Mouse (Mus musculus): ENCODE data around the gene Slc12a3. TPM values are rescaled to one million over a fixed set of nuclear protein-coding genes. Genes with fewer than 3 reads are reported as not detected.
"Not testable (repeated sequence)": the region's sequence is repeated elsewhere in the genome, so short reads cannot be mapped to it uniquely, and the experiment has no call there.

Gene Slc12a3
- polyA plus RNA-seq, 1 experiment from 2014 or later = 0.05 TPM

- H3K36me3 ChIP-seq (ENCODE audit: control insufficient read depth, insufficient read depth, low read length) = peaks cover 13% of the 10 kb centered on the region
- H3K9ac ChIP-seq (ENCODE audit: low read depth, low read length) = no peak overlapping the region
- no peak overlapping the region for H3K4me3 ChIP-seq (ENCODE audit: low read length)
- no peaks in the 10 kb centered on the region for H3K27me3 ChIP-seq (replicated peaks; ENCODE audit: control insufficient read depth, insufficient read depth, low read length)
- H3K4me1 ChIP-seq (ENCODE audit: control insufficient read depth, insufficient read depth, low read length) = no peaks in the 10 kb centered on the region
- H3K27ac ChIP-seq (ENCODE audit: low read length) = no peak overlapping the region
- no peak for ATAC-seq
- no peaks in the 10 kb centered on the region for H3K9me3 ChIP-seq (ENCODE audit: control insufficient read depth, low read length)
- WGBS = 85% methylated on average over 6 of the region's 6 CpGs
- H3K4me2 ChIP-seq (ENCODE audit: low read depth, low read length) = no peak overlapping the region
These were observed 69.6 kb downstream of the Slc12a3 start for GRCm38 (mm10) chr8:94398587-94398986.

GRCm38 (mm10) chr8:94399361-94399953, 70.5 kb downstream of the Slc12a3 start:
- ATAC-seq = no peak
- Histone ChIP-seq H3K9ac (ENCODE audit: low read depth, low read length) (no peak overlapping the region), H3K36me3 (ENCODE audit: control insufficient read depth, insufficient read depth, low read length) (peaks cover 7% of the 10 kb centered on the region), H3K4me1 (ENCODE audit: control insufficient read depth, insufficient read depth, low read length) (no peaks in the 10 kb centered on the region), H3K27ac (ENCODE audit: low read length) (no peak overlapping the region), H3K9me3 (ENCODE audit: control insufficient read depth, low read length) (no peaks in the 10 kb centered on the region), H3K4me3 (ENCODE audit: low read length) (no peak overlapping the region), H3K27me3 (replicated peaks; ENCODE audit: control insufficient read depth, insufficient read depth, low read length) (no peaks in the 10 kb centered on the region), H3K4me2 (ENCODE audit: low read depth, low read length) (no peak overlapping the region)
- WGBS = 79% methylated on average over 3 of the region's 3 CpGs

- not testable (repeated sequence) for H3K27ac ChIP-seq (ENCODE audit: low read length); H3K36me3 ChIP-seq (ENCODE audit: control insufficient read depth, insufficient read depth, low read length); H3K4me2 ChIP-seq (ENCODE audit: low read depth, low read length)
These were observed 71.0 kb downstream of the Slc12a3 start for GRCm38 (mm10) chr8:94399957-94400356.

GRCm38 (mm10) chr8:94408443-94409080, 79.6 kb downstream of the Slc12a3 start:
- ATAC-seq = no peak

More at GRCm38 (mm10) chr8:94399957-94400356, 71.0 kb downstream of the Slc12a3 start:
- ATAC-seq; H3K27me3 ChIP-seq (replicated peaks; ENCODE audit: control insufficient read depth, insufficient read depth, low read length); H3K4me1 ChIP-seq (ENCODE audit: control insufficient read depth, insufficient read depth, low read length); H3K9ac ChIP-seq (ENCODE audit: low read depth, low read length); H3K4me3 ChIP-seq (ENCODE audit: low read length); H3K9me3 ChIP-seq (ENCODE audit: control insufficient read depth, low read length): not testable (repeated sequence)
- 90% methylated on average over 2 of the region's 2 CpGs for whole genome bisulfite sequencing

GRCm38 (mm10) chr8:94409523-94409922, 80.5 kb downstream of the Slc12a3 start:
- Histone ChIP-seq H3K4me3 (ENCODE audit: low read length) (no peak overlapping the region), H3K36me3 (ENCODE audit: control insufficient read depth, insufficient read depth, low read length) (no peaks in the 10 kb centered on the region)

More at GRCm38 (mm10) chr8:94408443-94409080, 79.6 kb downstream of the Slc12a3 start:
- 50% methylated on average over 8 of the region's 8 CpGs for WGBS
- Histone ChIP-seq H3K27ac (ENCODE audit: low read length) (no peak overlapping the region), H3K9ac (ENCODE audit: low read depth, low read length) (no peak overlapping the region), H3K4me3 (ENCODE audit: low read length) (no peak overlapping the region), H3K27me3 (replicated peaks; ENCODE audit: control insufficient read depth, insufficient read depth, low read length) (no peaks in the 10 kb centered on the region), H3K9me3 (ENCODE audit: control insufficient read depth, low read length) (no peaks in the 10 kb centered on the region), H3K36me3 (ENCODE audit: control insufficient read depth, insufficient read depth, low read length) (no peaks in the 10 kb centered on the region), H3K4me1 (ENCODE audit: control insufficient read depth, insufficient read depth, low read length) (no peaks in the 10 kb centered on the region), H3K4me2 (ENCODE audit: low read depth, low read length) (no peak overlapping the region)

GRCm38 (mm10) chr8:94412518-94412917, 83.5 kb downstream of the Slc12a3 start:
- no peak overlapping the region for H3K9ac ChIP-seq (ENCODE audit: low read depth, low read length)
- no peak overlapping the region for H3K4me2 ChIP-seq (ENCODE audit: low read depth, low read length)
- no peaks in the 10 kb centered on the region for H3K9me3 ChIP-seq (ENCODE audit: control insufficient read depth, low read length)
- WGBS = 63% methylated on average over 6 of the region's 6 CpGs
- no peaks in the 10 kb centered on the region for H3K36me3 ChIP-seq (ENCODE audit: control insufficient read depth, insufficient read depth, low read length)
- no peak for ATAC-seq
- no peaks in the 10 kb centered on the region for H3K27me3 ChIP-seq (replicated peaks; ENCODE audit: control insufficient read depth, insufficient read depth, low read length)
- no peaks in the 10 kb centered on the region for H3K4me1 ChIP-seq (ENCODE audit: control insufficient read depth, insufficient read depth, low read length)
- H3K27ac ChIP-seq (ENCODE audit: low read length) = no peak overlapping the region
- H3K4me3 ChIP-seq (ENCODE audit: low read length) = no peak overlapping the region

More at GRCm38 (mm10) chr8:94409523-94409922, 80.5 kb downstream of the Slc12a3 start:
- Histone ChIP-seq H3K9me3 (ENCODE audit: control insufficient read depth, low read length) (no peaks in the 10 kb centered on the region), H3K9ac (ENCODE audit: low read depth, low read length) (no peak overlapping the region), H3K4me2 (ENCODE audit: low read depth, low read length) (no peak overlapping the region), H3K4me1 (ENCODE audit: control insufficient read depth, insufficient read depth, low read length) (no peaks in the 10 kb centered on the region), H3K27ac (ENCODE audit: low read length) (no peak overlapping the region), H3K27me3 (replicated peaks; ENCODE audit: control insufficient read depth, insufficient read depth, low read length) (no peaks in the 10 kb centered on the region)
- WGBS = 86% methylated on average over 7 of the region's 7 CpGs
- ATAC-seq = no peak

- WGBS = 82% methylated on average over 6 of the region's 6 CpGs
- Histone ChIP-seq H3K4me2 (ENCODE audit: low read depth, low read length) (no peak overlapping the region), H3K27me3 (replicated peaks; ENCODE audit: control insufficient read depth, insufficient read depth, low read length) (no peaks in the 10 kb centered on the region), H3K36me3 (ENCODE audit: control insufficient read depth, insufficient read depth, low read length) (no peaks in the 10 kb centered on the region), H3K4me3 (ENCODE audit: low read length) (no peak overlapping the region), H3K27ac (ENCODE audit: low read length) (no peak overlapping the region), H3K4me1 (ENCODE audit: control insufficient read depth, insufficient read depth, low read length) (no peaks in the 10 kb centered on the region), H3K9me3 (ENCODE audit: control insufficient read depth, low read length) (no peaks in the 10 kb centered on the region), H3K9ac (ENCODE audit: low read depth, low read length) (no peak overlapping the region)
- ATAC-seq = no peak
These were observed 84.5 kb downstream of the Slc12a3 start for GRCm38 (mm10) chr8:94413509-94413908.

- Histone ChIP-seq H3K27ac (ENCODE audit: low read length) (no peak overlapping the region), H3K9me3 (ENCODE audit: control insufficient read depth, low read length) (no peaks in the 10 kb centered on the region), H3K4me3 (ENCODE audit: low read length) (no peak overlapping the region), H3K4me2 (ENCODE audit: low read depth, low read length) (no peak overlapping the region), H3K27me3 (replicated peaks; ENCODE audit: control insufficient read depth, insufficient read depth, low read length) (no peaks in the 10 kb centered on the region), H3K4me1 (ENCODE audit: control insufficient read depth, insufficient read depth, low read length) (no peaks in the 10 kb centered on the region), H3K36me3 (ENCODE audit: control insufficient read depth, insufficient read depth, low read length) (no peaks in the 10 kb centered on the region), H3K9ac (ENCODE audit: low read depth, low read length) (no peak overlapping the region)
- 68% methylated on average over 2 of the region's 2 CpGs for WGBS
- ATAC-seq = no peak
These were observed 86.2 kb downstream of the Slc12a3 start for GRCm38 (mm10) chr8:94415218-94415617.
